Mouse (Mus musculus) lung, postnatal 0 days (tissue): Measurements from ENCODE around the gene Slc4a8. TPM values are rescaled to one million over a fixed set of nuclear protein-coding genes. Genes with fewer than 3 reads are reported as not detected.

ENCODE experiments used
- ATAC-seq: fragments of 200-750 bp; cut with Nextera tagmentation; 2 replicates; pipeline ENCODE4 v1.8.0; 2017; ENCODE audit warnings: moderate library complexity
- DNase-seq: peaks from one replicate; pipeline ENCODE4 v3.0.0-alpha.2; 2016; ENCODE audit warnings: low spot score
- H3K27ac ChIP-seq: fragments of 300-500 bp; sonication (generic); 2 replicates; pipeline ENCODE4 v1.5.1; 2014; ENCODE audit warnings: antibody characterized with exemption, mild to moderate bottlenecking, low read length, mixed read lengths
- H3K27me3 ChIP-seq: fragments of 300-500 bp; sonication (generic); replicated peaks from 2 replicates; pipeline ENCODE4 v1.6.1; 2014; ENCODE audit warnings: low read length, mixed read lengths; ENCODE audit not compliant: insufficient read depth
- H3K36me3 ChIP-seq: fragments of 300-500 bp; sonication (generic); 2 replicates; pipeline ENCODE4 v1.6.1; 2014; ENCODE audit warnings: low read length, mixed read lengths; ENCODE audit not compliant: insufficient read depth
- H3K4me1 ChIP-seq: fragments of 300-500 bp; sonication (generic); 2 replicates; pipeline ENCODE4 v1.6.1; 2014; ENCODE audit warnings: antibody characterized with exemption, low read depth, low read length, mixed read lengths; ENCODE audit not compliant: insufficient read depth
- H3K4me2 ChIP-seq: fragments of 300-500 bp; sonication (generic); replicated peaks from 2 replicates; pipeline ENCODE4 v1.6.1; 2014; ENCODE audit warnings: low read depth, mild to moderate bottlenecking, low read length, moderate library complexity, mixed read lengths
- H3K4me3 ChIP-seq: fragments of 300-500 bp; sonication (generic); 2 replicates; pipeline ENCODE4 v1.5.1; 2014; ENCODE audit warnings: low read depth, low read length
- H3K9ac ChIP-seq: fragments of 300-500 bp; sonication (generic); replicated peaks from 2 replicates; pipeline ENCODE4 v1.6.1; 2014; ENCODE audit warnings: low read depth, mild to moderate bottlenecking
- H3K9me3 ChIP-seq: fragments of 300-500 bp; sonication (generic); 2 replicates; pipeline ENCODE4 v1.6.1; 2016; ENCODE audit warnings: low read length, mixed read lengths
- CTCF ChIP-seq: IDR thresholded peaks from 2 replicates; pipeline ENCODE4 v1.5.1; 2016; ENCODE audit warnings: antibody characterized with exemption, mild to moderate bottlenecking
- EP300 ChIP-seq: IDR thresholded peaks from 2 replicates; pipeline ENCODE4 v1.6.1; 2016; ENCODE audit warnings: antibody characterized with exemption, mild to moderate bottlenecking, control low read depth
- WGBS: fragments of 180-500 bp; shearing (Covaris S2); extraction: QIAGEN DNeasy Blood & Tissue Kit; methylation state at CpG from one replicate; pipeline ENCODE4 v1.1.7; 2014; 5-methylcytosine and 5-hydroxymethylcytosine counted together
- polyA plus RNA-seq: library from polyadenylated mRNA; unstranded; fragments of >200 nt; fragmentation: Nextera tagmentation; extraction: Ambion mirVana; gene quantifications from 2 replicates; pipeline ENCODE4 v1.2.1, GENCODE M21; 2015

Gene Slc4a8
- polyA plus RNA-seq, 1 experiment from 2014 or later: 5.5 TPM

- Histone ChIP-seq H3K27me3 (peaks cover 26% of the 10 kb centered on the region), H3K4me2 (peak overlapping the region; percentile 43), H3K9me3 (no peaks in the 10 kb centered on the region), H3K9ac (no peak overlapping the region), H3K36me3 (no peaks in the 10 kb centered on the region), H3K27ac (no peak overlapping the region), H3K4me1 (0 out of 2 replicates have a peak, but pooled peaks cover 6% of the 10 kb centered on the region), H3K4me3 (peak overlapping the region; percentile 21; the same call in 1 of the 2 replicates)
- 32% methylated on average over 9 of the region's 9 CpGs for WGBS
- no peak for TF ChIP-seq EP300
- TF ChIP-seq CTCF: no peak
- ATAC-seq (no peak), DNase-seq (peak; percentile 35)
Observed at GRCm38 (mm10) chr15:100728586-100728985, 33.0 kb upstream of the Slc4a8 start.

- no peak within 1 kb of the TSS for H3K27ac ChIP-seq
- ATAC-seq: peak; percentile 49; the same call in 1 of the 2 replicates
- 6% methylated on average over 52 of the region's 57 CpGs for WGBS
Observed at GRCm38 (mm10) chr15:100729281-100729985, 32.1 kb upstream of the Slc4a8 start, which contains the start of gene Galnt6. TSS of gene Galnt6 (minus strand) at chr15:100729376.

GRCm38 (mm10) chr15:100731081-100731480 lies 30.5 kb upstream of the Slc4a8 start:
- H3K4me1 ChIP-seq: 0 out of 2 replicates have a peak, but pooled peaks cover 6% of the 10 kb centered on the region
- 39% methylated on average over 9 of the region's 9 CpGs for WGBS
- no peak overlapping the region for H3K4me2 ChIP-seq
- no peaks in the 10 kb centered on the region for H3K9me3 ChIP-seq
- DNase-seq (no peak), ATAC-seq (no peak)
- H3K9ac ChIP-seq: no peak overlapping the region
- peaks cover 26% of the 10 kb centered on the region for H3K27me3 ChIP-seq
- TF ChIP-seq EP300 (no peak), CTCF (no peak)
- no peak overlapping the region for H3K4me3 ChIP-seq
- H3K27ac ChIP-seq: no peak overlapping the region
- H3K36me3 ChIP-seq: no peaks in the 10 kb centered on the region

More at GRCm38 (mm10) chr15:100729281-100729985, 32.1 kb upstream of the Slc4a8 start, which contains the start of gene Galnt6:
- no peak for TF ChIP-seq EP300
- no peak for TF ChIP-seq CTCF
- H3K27me3 ChIP-seq: peaks cover 26% of the 10 kb centered on the region
- H3K4me1 ChIP-seq: 0 out of 2 replicates have a peak, but pooled peaks cover 6% of the 10 kb centered on the region
- no peaks in the 10 kb centered on the region for H3K36me3 ChIP-seq
- peak within 1 kb of the TSS; percentile 21 for H3K4me3 ChIP-seq
- DNase-seq: peak; percentile 21
- H3K9ac ChIP-seq: no peak within 1 kb of the TSS
- H3K4me2 ChIP-seq: peak within 1 kb of the TSS; percentile 43
- H3K9me3 ChIP-seq: no peaks in the 10 kb centered on the region

- Histone ChIP-seq H3K9me3 (no peaks in the 10 kb centered on the region), H3K27me3 (peaks cover 26% of the 10 kb centered on the region), H3K27ac (no peak overlapping the region), H3K4me3 (no peak overlapping the region), H3K4me2 (no peak overlapping the region), H3K9ac (no peak overlapping the region), H3K4me1 (0 out of 2 replicates have a peak, but pooled peaks cover 6% of the 10 kb centered on the region), H3K36me3 (no peaks in the 10 kb centered on the region)
- WGBS: 20% methylated on average over 5 of the region's 5 CpGs
- TF ChIP-seq EP300: no peak
- no peak for TF ChIP-seq CTCF
- peak; percentile 30; the same call in 1 of the 2 replicates for ATAC-seq
- DNase-seq: peak; percentile 40
Observed at GRCm38 (mm10) chr15:100732580-100732979, 29.0 kb upstream of the Slc4a8 start.

- TF ChIP-seq EP300 (no peak), CTCF (no peak)
- DNase-seq: no peak
- Histone ChIP-seq H3K27me3 (peaks cover 4% of the 10 kb centered on the region; the same call in 1 of the 2 replicates), H3K4me3 (no peak overlapping the region), H3K27ac (no peak overlapping the region), H3K9me3 (no peaks in the 10 kb centered on the region), H3K9ac (no peak overlapping the region), H3K4me2 (no peak overlapping the region), H3K36me3 (no peaks in the 10 kb centered on the region), H3K4me1 (no peaks in the 10 kb centered on the region)
- WGBS: 84% methylated on average over 14 of the region's 15 CpGs
- ATAC-seq: no peak
Observed at GRCm38 (mm10) chr15:100735095-100735952, 26.2 kb upstream of the Slc4a8 start.

GRCm38 (mm10) chr15:100735953-100736300 lies 25.6 kb upstream of the Slc4a8 start:
- H3K27me3 ChIP-seq: 0 out of 2 replicates have a peak, but pooled peaks cover 4% of the 10 kb centered on the region

More at GRCm38 (mm10) chr15:100735953-100736300, 25.6 kb upstream of the Slc4a8 start:
- no peak for TF ChIP-seq EP300
- no peak for TF ChIP-seq CTCF
- no peaks in the 10 kb centered on the region for H3K36me3 ChIP-seq
- H3K9ac ChIP-seq: no peak overlapping the region
- 77% methylated on average over 9 of the region's 9 CpGs for WGBS
- no peak overlapping the region for H3K27ac ChIP-seq
- no peaks in the 10 kb centered on the region for H3K9me3 ChIP-seq
- no peaks in the 10 kb centered on the region for H3K4me1 ChIP-seq
- ATAC-seq (no peak), DNase-seq (no peak)
- no peak overlapping the region for H3K4me2 ChIP-seq
- H3K4me3 ChIP-seq: no peak overlapping the region
